Mouse (Mus musculus): Measurements from ENCODE around the gene H13. TPM values are rescaled to one million over a fixed set of nuclear protein-coding genes. Genes with fewer than 3 reads are reported as not detected.

Gene H13
- polyA plus RNA-seq, 2 experiments from 2014 or later, result 72.7 to 82.3 TPM

DNA sequence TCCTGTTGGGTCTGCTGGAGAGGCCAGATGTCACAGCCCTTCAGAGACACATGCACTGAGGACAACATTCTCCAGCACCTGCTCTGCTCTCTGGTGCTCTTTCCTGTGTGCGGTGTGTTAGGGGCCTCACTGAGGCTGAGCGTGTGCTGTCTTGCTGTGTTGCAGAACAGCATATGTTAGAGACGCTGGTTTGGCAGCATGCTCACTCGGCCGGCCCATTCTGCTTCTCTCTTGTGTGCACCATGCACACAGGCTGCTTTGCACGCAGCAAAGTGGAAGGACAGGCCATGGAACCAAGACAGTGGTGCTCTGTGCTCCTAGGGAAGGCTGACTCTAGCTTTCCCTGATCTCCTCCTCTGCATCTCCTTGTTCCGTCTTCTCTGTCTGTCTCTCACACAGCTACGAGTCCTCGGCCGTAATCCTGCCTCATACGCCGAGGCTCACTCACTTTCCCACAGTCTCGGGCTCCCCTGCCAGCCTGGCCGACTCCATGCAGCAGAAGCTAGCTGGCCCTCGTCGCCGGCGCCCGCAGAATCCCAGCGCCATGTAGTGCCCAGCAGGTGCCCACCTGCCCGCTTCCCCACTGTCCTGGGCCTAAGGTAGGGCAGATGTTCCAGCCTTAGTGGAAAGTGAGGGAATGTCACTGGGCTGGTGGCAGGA is 34.5 kb downstream of the H13 start:
- ATAC-seq, result no peak

DNA sequence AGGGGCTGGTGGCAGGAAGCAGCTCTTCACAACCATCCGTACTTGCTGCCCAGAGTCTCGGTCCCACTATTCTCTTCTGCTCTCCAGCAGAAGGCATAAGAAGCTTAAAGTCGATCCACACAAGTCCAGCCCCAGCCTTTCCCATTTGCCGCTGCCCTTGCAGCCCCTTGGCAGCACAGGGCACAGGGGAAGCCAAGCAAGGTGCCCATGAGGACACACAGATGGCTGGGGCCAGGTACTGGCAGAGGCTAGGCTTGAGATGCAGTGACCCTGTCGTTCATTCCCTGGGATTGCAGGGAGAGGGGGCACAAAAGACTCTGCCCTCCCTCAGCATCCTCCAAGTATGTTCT is 35.0 kb downstream of the H13 start:
- no peak for ATAC-seq

DNA sequence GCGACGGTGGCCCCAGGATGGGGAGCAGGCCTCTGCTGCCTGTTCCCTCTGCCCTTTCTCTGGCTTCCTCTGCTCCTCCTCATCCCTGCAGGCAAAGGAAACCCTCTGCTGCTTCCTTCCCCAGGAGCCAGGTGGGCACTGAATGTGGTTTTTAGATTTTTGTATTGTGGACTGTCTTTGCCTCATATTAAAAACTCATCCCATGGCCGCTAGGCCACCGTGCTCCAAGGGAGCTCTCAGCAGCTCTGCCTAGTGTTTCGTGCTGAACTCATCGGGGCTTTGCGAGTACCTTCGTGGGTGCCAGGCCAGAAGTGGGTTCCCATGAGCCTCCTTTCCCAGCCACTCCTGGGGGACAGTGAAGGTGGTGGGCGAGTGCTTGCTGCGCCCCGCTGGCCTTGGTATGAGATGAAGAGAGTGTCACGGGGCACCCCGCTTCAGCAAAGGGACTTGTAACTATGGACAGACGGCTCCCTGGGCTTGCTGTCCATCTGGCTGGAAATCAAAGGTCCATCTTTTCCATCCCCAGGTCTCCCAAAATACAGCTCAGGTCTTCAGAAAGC is 35.6 kb downstream of the H13 start:
- no peak for ATAC-seq

DNA sequence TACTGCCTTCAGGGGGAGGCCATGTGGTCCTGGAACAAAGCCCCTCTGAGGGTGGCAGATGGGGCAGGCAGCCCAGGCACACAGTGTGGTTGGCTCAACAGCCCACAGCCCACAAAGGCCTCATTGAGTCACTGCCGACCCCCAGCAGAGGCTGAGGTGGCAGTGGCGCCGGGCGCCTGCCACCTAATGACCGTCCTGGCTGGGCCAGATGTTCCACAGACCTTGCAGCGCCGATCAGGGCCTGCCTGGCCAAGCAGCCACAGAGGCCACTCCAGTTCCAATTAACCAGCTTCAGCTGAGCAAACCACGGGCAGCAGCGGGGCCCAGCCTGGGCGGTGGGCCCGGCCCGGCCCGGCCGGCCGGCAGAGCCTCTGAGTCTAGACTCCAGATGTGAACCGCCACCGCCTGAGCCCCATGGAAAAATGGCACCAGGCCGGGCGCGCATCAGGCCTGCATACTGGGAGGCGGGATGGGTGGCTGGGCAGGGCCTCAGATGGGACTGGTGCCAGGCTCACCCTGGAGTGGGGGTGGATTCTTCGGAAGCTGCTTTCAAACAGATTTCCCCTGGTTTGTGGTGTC is 36.8 kb downstream of the H13 start:
- no peak for ATAC-seq

DNA sequence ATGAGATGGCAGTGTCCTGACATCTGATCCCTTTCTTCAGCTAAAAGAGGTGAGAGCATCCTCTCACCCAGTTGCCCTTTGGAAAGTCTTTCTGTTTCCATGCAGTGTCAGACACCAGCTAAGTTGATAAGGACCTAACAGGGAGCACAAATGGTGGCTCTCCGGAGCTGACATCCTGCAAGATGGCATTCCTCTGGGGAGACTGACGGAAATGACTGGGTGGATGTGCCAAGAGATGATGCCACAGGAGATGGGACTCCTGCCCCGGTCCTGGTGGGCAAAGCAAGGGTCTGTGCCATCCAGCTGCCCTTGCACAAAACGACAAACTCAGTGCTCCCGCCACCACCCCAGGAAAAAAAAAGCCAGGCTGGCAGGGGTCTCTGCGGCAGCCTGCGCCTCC is 37.9 kb downstream of the H13 start:
- ATAC-seq, result no peak

DNA sequence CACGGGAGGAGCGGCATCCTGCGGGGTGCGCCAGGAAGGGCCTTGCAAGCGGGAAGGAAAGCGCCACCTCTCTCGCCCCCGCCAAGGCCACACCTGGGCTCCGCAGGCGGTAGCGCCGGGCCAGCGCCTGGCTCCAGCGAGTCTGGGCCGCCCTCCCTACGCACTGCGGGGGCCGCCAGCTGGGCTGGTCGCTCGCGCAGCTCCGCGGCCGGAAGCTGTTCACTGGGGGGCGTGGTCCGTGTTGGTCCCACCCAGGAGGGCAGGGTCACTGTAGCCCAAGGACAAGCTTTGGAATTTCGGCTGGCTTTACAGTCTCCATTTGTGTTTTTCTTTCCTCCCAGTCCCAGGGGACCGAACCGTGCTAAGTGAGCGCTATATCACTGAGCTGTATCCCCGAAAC is 38.4 kb downstream of the H13 start:
- no peak for ATAC-seq

DNA sequence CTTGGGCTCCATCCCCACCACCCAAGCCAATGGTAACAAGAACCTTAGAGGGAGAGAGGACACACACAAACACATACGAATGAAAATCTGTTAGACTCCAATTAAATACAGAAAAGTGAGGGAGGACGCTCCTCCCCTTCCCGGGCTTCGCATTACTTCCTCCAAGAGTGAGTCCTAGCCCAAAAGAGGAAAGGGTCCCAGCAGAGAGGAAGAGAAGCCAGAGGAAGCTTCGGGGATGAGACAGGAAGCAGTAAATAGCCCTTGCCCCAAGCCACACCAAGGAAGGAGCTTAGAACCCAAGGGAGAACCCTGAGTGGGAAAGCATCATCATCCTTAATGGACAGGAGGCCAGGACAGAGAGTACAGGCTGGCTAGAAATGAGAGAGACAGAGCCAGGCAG is 39.8 kb downstream of the H13 start:
- no peak for ATAC-seq

DNA sequence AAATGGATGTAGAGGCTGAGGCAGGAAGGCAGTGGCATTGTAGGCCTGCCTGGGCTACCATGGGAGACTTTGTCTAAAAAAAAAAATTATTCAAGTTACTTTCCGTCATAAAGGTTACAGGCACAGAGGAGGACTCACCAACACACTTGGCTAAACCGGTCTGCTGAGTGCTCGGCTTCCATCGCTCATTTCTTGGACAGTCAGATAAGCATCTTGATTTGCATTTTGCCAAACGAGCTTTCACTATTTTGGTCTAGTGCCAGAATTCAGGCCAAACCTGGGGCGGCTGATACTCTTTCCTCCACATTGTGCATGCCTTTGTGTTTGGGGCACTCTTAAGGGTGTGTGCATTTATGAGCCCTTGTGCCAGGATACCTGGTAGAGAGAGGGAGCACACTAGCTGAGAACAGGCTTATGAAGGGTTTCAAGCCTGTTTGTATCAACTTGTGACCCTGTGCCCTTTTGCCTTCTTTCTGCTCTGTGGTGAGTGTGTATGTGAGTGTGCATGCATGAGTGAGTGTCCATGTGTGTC is 47.0 kb downstream of the H13 start:
- no peak for ATAC-seq

DNA sequence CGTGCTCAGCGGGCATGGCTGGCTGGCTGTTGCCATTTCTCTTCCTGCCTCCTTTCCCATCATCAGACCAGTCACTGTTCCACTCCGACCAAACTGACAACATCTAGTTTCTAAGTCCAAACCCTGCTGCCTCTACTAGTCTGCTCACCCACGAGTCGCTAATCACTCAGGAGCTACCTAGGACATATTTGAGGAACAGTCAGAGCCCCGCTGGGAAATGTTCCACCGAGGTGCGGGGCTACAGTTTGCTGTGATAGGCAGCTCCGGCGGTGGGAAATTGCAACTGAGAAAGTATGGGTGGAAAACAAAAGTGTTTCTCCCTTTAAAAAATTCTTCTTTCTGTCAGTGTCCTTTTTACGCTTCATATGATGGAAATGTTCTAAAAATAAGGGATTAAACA is 48.4 kb downstream of the H13 start:
- no peak for ATAC-seq

DNA sequence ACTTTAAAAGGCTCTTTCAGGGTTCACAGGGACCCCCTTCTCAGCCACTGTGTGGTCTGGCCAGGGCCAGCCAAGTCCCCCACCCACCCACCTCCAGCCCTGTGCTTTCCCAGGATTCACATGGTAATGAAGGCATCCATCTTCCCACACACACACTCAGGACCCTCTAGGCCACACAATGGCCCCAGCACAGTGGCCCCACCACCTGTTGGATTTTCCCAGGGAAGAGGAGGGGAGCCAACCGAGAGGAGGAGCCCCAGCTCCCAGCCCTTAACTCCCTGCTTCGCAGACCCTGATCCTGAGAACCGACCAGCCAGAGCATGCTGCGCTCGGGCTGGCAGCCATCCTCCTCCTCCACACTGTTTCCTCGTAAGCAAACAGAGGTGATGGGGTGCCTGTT is 48.8 kb downstream of the H13 start:
- no peak for ATAC-seq

DNA sequence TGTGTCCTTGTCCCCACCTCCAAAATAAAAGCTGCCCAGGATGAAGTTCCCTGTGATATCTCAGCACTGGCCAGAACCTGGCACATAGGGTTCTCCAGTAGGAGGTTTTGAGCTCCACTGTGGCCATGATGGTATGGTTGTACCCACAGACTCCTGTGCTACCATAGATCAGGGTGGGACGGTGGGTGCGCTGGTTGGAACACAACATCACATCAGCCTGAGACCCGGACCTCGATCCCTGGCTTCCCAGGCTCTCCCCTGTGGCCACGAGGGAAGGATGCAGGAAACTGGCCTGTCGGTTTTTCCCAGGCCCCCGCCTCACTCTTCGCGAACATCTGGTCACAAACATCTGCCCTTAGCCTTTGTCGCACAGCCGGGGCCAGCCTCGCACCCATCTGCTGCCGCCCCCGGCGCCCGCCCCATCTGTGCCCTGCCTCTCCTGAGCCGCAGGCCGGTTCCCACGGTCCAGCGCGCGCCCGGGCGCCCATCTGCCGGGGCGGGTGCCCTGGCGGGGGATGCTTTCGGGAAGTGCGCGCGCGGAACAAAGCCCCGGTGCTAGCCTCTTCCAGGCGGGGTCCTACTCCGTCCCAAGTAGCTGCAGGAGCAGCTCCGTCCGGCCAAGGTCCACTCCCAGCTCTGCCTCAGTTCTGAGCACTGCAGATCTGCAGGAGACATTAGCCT is 54.5 kb downstream of the H13 start:
- no peak for ATAC-seq

DNA sequence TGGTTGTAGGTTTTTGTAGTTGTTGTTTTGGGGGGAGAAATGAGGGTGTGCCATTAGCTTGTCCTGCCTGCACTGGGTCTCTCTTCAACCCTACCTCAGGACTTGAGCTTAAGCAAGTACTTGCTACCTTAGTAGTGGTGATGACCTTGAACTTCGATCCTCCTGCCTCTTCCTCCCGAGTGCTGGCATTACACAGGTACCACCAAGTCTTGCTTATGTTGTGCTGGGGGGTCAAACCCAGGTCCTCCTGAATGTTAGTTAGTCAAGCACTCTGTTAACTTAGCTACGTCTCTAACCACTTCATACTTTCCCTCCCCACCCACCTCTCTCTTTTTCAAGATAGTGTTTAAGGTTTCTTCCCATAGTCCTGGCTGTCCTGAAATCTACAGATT is 55.1 kb downstream of the H13 start:
- no peak for ATAC-seq

DNA sequence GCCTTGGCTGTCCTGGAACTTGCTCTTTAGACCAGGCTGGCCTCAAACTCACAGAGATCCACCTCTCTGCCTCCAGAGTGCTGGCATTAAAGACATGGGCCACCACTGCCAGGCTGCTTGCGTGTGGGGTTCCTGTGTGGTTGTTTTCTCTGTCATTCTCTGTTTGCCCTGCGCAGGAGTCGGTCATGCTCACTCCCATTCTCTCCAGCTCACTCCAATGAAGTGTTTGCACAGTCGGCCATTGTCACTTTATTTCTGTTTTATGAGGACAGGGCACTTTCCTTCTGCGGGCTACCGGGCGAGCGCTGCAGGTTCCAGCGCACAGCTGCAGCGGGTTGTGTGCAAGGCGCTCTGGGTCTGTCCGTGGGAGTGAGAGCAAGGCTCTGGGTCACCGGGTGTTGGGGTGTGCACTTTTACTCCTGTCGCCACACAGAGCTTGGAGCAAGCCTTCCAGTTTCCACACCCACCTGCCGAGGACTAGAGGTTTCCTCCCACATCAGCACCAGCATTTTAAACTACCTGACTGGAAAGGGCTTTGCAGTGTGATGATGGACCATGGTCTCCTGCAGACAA is 56.0 kb downstream of the H13 start:
- ATAC-seq, result no peak

DNA sequence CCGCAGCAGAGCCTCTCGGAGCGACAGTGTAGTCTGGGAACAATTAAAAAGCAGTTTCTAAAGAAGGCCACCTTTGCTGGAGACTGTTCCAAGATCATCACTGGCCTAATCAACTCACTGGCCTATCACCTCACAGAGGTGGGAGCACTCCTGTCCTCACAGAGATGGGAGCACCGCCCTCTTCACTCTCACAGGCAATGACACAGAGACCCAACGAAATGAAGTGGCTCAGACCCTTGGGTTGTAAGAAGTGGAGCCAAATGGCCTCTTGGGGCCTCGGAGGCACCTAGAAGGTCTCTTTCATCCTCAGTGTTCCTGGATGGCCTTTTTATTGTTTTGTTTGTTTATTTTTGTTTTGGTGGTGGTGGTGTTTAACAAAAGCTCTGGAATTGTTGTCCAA is 57.0 kb downstream of the H13 start:
- ATAC-seq, result no peak

DNA sequence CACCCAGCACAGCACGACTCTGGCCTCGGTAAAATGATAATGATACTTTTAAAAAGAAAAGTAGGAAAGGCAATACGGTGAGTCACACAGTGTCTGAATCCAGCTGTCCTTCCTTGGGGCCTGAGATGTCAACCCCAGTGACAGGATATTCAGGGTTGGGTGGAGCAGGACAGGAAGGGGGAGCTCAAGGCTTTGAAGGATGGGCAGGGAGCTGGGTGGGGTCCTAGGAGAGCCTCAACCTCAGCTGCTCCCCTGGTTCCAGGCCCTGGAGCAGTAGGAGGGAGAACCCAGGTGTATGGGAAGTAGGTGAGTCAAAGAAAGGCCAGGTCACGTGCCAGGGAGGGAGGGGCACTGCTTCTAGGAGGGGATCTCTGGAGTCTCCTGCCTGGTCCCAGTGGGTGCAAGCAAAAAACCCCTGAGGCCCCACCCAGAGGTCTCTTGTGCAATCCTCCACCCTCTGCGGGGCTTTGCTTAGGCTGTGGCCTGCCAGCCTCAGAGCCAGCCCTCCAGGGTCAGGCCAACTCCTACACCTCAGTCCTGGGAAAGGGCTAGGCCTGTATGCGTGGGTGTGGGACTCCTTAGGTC is 57.6 kb downstream of the H13 start:
- no peak for ATAC-seq

DNA sequence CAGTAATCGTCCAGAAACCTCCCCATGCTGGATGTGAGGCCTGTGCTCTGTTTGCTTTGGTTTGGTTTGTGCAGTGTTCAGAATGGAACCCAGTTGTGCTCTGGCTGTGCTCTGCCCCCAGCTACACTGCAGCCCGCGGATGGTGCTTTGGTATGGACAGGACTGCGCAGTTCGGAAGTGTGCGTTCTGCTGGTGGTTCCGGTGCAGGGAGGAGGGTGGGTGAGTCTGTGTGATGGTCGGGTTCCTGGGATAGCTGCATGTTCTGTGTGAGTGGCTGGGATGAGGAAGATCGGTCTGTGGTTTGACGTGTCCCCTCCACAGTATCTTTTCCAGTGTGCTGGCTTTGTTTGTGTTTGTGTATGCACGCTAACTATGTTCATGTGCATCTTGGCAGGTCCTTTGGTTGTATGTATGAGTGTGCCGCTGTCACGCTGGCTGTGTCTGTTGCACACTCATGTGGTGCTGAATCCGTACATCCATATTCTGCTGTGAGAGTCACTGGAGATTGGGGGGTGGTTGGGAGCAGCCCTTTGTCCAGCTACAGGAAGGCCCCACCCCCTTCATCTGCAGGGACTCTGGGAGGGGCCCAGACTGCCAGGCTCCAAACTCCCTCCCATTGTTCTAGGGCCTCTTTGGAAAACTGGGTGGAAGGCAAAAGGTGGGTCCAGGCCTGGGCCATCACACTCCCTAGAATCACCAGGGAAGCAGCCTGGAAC is 58.7 kb downstream of the H13 start:
- ATAC-seq, result no peak

DNA sequence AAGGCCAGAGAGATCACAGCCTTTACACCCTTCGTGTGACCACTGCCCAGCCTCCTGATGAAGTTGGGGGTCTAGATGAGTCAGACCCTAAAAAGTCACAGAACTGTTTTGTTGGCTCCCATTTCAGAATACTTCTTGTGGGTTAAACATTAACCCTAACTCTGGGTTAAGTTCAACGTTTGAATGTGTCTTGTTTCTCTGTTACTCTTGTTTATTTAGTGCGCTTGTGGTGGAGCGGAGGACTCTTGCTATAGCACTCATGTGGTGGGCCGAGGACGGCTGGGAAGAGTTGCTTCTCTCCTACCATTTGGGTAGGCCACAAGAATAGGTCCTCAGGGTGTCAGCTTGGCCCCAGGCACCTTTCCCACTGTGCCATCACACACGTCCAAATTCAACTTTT is 59.3 kb downstream of the H13 start:
- no peak for ATAC-seq

DNA sequence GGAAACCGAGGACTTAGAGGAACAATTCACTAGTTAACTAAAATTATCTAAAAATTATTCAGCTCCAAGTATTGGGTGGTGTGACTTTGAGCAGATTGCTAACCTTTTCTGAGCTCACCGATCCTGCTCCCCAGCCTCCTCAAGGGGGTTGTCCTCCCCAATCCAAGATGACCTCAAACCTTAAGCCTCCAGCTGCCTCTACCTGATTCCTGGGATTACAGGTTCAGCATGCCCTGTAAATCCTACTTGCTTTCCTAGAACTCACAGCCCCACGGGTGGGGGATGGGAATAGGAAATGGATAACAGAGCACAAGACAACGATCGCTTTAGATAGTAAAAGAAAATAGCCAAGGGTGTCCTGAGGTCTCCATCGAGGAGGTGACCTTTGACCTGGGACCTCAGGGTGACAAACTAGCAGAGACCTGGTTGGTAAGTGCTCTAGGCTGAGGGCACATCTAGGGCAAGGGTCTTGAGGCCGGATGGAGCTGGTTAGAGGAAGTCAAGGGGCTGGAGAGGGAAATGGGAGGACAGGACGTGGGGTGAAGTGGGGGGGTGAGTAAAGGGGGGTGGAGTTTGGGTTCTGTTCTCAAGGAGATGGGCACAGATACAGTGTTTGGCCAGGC is 59.9 kb downstream of the H13 start:
- ATAC-seq, result no peak

DNA sequence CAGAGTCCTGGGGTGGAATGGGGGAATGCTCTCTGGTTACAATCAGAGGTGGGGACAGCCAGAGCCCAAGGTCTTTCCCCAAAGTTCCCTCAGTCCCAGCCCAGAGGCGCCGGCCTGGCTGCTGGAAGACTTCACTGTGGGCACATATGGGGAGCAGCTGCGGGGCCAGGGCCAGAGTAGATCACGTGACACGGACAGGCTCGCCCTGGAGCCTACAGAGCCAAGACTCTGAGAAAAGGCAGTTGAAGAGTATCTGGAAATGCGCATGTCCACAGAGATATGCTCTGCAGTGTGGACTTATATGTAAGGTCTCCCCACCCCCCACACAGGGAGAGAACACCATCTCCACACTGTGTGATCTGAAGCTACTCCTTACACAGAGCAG is 60.4 kb downstream of the H13 start:
- no peak for ATAC-seq

DNA sequence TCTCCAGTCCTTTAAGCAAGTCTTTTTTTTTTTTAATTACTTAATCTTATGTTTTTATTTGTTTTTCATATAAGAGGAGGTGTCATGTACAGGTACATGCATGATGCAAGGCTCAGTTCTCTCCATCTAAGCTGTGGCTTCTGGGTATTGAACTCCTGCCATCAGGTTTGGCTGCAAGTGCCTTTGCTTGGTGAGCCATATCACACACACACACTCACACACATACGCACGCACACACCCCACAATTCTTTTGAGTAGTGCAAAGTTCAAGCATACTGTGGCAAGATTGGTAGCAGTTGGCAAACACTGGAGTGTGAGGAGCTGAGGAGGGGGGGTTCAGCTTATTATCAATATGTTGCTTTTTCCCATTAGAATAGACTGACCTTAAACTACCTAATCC is 63.9 kb downstream of the H13 start:
- no peak for ATAC-seq

DNA sequence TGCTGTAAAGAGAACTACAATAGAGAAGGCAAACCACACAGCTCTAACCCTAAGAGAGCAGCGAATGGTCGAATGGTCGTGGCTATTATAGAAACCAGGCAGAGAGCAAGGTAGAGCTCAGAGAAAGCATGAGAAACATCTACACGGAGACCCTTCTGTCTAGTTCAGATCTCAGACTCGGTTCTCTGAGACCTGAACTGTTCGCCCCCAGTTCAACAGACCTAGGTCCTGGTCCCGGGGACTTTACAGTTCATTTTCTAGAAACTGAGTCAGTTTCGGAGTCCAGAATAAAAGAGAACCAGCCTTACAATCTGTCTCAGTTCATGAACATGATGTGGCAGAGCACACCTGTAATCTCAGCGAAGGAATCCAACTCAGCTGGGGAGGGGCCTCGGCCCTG is 65.2 kb downstream of the H13 start:
- no peak for ATAC-seq

DNA sequence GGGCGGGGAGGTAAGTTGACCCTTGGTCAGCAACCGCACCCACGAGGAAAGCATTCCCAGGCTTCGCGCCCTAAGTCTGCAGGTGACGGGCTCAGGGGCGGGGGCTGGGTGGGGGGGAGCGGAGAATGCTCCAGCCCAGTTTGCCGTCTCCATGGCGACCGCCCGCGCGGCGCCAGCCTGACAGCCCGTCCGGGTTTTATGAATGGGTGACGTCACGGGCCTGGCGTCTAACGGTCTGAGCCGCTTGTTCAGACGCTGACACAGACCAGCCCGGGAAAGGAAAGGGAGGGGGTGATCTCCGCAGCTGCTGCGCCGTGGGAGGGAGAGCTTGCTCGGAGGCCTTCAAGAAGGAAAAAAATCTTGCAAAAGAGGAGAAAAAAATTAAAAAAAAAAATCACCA is 65.7 kb downstream of the H13 start:
- ATAC-seq, result peak; percentile 63

Data from activated CD4-positive, CD25-positive, alpha-beta regulatory T cell, adult 4 months (primary cell).